Mouse (Mus musculus) gastrocnemius, postnatal 10 days (tissue): ENCODE results near the gene Hbb-bh2. TPM values are rescaled to one million over a fixed set of nuclear protein-coding genes. Genes with fewer than 3 reads are reported as not detected.
"Not testable (repeated sequence)": the region's sequence is repeated elsewhere in the genome, so short reads cannot be mapped to it uniquely, and the experiment has no call there.

Experiments used
- DNase-seq: peaks from one replicate; pipeline ENCODE4 v3.0.0; 2021; ENCODE audit warnings: mixed read lengths
- long read RNA-seq, 2 experiments: library from polyadenylated mRNA; stranded (forward); transcript quantifications; one replicate each; pipeline ENCODE4 v2.0.0; 2021
- total RNA-seq, 2 experiments: library from RNA; stranded (reverse); gene quantifications; 2 replicates each; pipeline ENCODE4 v1.2.3; 2021

Gene Hbb-bh2
- not detected for total RNA-seq
- long read RNA-seq, experiment 1: 0 reads
- long read RNA-seq, experiment 2: 0 reads

- DNase-seq: no peak
These were observed at the start of gene Hbb-bh2 for GRCm38 (mm10) chr7:103840268-103840667. Gene Hbb-bh2 (minus strand): TSS chr7:103840520.

DNA sequence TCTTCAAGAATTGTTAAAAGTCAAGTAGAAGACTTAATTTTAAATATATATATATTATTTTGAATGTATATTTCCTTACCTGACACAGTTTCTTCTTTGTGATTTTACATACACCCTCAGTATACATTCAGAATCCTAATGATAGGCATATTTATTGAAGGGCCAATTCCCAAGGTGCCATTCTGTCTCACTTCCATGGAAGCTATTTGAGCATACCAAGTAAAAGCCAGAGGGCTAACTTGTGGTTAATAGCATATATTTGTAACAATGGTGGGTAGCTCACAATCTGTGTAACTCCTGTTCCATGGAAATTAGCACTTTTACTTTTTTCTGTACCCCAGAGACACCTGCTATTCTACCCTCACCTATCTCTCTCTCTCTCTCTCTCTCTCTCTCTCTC lies 45.8 kb upstream of the Hbb-bh2 start, which contains the start of gene Olfr66:
Gene Olfr66 (minus strand): TSS at position 101 of the 400 bp plus-strand sequence.
- DNase-seq: no peak

DNA sequence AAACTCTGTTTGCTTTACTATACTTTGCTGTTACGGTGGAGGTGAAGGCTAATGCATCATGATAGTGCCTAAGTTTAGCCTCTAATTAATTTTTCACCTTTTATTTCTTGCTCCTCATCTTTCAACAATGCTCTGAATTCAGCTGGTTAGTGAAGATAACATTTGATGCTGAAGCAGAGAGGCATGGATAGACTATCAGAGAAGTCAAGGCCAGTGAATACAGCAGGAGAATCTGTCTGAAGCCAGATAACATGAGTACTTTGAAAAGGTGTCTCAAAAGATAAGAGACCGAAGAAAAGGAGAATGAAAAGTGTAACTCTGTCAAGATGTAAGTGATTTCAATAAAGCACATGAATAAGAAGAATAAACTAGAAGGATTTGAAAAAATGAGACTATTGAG lies 36.8 kb upstream of the Hbb-bh2 start:
- DNase-seq: no peak

GRCm38 (mm10) chr7:103874451-103874850 lies 34.1 kb upstream of the Hbb-bh2 start:
- DNase-seq: no peak

DNA sequence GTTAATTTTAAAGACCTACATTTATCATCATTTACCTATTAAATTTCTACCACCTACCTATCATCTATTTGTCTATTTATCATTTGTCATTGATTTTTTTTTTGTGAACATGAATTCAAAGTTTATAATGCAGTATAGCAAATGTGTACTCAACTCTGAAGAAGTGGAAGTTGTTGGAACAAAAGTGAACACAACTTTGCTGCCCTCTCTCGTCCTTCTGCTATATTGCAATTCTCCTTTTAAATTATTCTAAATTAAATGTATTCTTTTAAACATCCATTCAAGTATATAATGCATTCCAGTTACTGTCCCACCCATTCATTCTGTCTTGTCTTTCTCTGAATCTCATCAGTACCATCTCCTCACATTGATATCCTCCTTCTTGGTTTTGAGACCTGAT lies 32.7 kb upstream of the Hbb-bh2 start:
- DNase-seq: no peak

- no peak for DNase-seq
These were observed 30.3 kb upstream of the Hbb-bh2 start for GRCm38 (mm10) chr7:103870667-103871066.

- no peak for DNase-seq
These were observed 25.4 kb upstream of the Hbb-bh2 start for GRCm38 (mm10) chr7:103865716-103866115.

DNA sequence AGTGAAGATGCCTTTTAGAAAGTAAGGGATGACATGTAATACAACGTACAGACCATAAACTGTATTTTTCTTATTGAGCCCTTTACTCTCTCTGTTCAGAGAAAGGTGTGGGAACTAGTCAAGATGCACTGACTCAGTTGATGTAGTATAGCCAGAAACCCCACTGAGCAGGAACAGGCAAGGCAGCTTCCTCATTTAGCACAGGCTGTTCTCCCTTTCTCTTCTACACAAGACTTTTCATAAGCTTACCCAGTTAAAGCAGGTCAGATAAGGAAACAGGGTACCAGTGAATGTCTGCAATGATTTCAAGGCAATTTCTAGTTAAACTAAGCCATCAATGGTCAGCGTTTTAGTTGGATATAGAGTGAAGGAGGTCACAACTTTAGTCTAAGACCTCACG lies 21.2 kb upstream of the Hbb-bh2 start:
- no peak for DNase-seq

- no peak for DNase-seq
These were observed 20.5 kb upstream of the Hbb-bh2 start for GRCm38 (mm10) chr7:103860855-103861254.

- DNase-seq: no peak
These were observed 18.8 kb upstream of the Hbb-bh2 start for GRCm38 (mm10) chr7:103859076-103859475.

DNA sequence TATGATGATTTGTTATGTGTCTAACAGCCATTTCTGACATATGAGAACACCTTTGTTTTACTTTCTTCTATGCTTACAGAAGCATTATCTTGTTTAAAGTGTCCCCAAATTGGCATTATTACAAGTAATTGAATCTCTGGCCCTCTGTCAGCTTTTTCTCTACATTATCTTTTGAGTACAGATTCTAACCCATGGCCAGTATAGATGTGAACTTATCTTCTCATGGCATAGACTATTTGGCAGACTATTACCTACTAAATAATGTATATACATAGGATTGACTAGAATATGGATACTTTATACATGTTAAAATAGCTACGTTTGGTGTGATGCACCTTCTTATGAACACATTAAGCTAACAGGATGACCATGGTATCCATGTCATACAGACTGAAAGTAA lies 14.3 kb upstream of the Hbb-bh2 start:
- DNase-seq: no peak

GRCm38 (mm10) chr7:103853090-103853489 lies 12.8 kb upstream of the Hbb-bh2 start, which contains the start of gene Hbb-y:
Gene Hbb-y (minus strand): TSS chr7:103853216.
- DNase-seq: no peak

GRCm38 (mm10) chr7:103844525-103845325 lies 4.4 kb upstream of the Hbb-bh2 start:
- DNase-seq: no peak

- DNase-seq: no peak
These were observed 2.7 kb upstream of the Hbb-bh2 start, which contains the start of gene Hbb-bh1 for GRCm38 (mm10) chr7:103843034-103843433. Gene Hbb-bh1 (minus strand): TSS chr7:103843164.

DNA sequence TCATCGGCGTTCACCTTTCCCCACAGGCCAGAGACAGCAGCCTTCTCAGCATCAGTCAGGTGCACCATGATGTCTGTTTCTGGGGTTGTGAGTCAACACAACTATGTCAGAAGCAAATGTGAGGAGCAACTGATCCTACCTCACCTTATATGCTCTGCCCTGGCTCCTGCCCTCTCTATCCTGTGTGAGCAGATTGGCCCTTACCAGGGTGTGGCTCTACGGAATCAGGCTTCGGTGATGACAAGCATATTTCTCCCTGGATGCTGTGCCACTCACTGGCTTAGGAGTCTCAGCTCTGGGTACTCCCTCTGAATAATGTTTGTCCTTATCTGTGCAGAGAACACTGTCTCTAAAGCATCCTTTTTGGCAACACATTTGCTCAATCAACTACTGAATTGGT lies 12.5 kb downstream of the Hbb-bh2 start, which contains the start of gene Hbb-bs:
Gene Hbb-bs (minus strand): TSS at position 289 of the 400 bp plus-strand sequence.
- no peak for DNase-seq

GRCm38 (mm10) chr7:103827139-103827538 lies 13.2 kb downstream of the Hbb-bh2 start:
- not testable (repeated sequence) for DNase-seq

DNA sequence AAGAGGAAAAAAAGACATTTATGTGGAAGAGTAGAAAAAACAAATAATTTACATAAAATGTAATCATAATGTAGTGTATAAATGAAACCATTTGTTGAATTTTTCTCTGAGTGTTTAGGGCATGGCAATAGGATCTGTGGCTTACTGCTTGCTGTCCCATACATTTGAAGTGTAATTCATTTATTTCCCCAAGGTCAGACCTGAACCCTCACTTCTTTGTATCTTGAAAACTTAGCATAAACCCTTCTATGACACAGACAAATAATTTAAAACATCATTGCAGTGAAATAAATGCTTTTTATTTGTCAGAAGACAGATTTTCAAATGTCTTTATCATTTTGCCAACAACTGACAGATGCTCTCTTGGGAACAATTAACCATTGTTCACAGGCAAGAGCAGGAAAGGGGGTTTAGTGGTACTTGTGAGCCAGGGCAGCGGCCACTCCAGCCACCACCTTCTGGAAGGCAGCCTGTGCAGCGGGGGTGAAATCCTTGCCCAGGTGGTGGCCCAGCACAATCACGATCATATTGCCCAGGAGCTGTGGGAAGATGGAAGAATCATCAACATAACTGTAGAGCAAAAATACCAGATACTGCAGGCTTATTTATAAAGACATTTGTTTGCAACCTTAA lies 13.9 kb downstream of the Hbb-bh2 start:
- DNase-seq: no peak

GRCm38 (mm10) chr7:103825536-103826254 lies 14.6 kb downstream of the Hbb-bh2 start:
- no peak for DNase-seq

DNA sequence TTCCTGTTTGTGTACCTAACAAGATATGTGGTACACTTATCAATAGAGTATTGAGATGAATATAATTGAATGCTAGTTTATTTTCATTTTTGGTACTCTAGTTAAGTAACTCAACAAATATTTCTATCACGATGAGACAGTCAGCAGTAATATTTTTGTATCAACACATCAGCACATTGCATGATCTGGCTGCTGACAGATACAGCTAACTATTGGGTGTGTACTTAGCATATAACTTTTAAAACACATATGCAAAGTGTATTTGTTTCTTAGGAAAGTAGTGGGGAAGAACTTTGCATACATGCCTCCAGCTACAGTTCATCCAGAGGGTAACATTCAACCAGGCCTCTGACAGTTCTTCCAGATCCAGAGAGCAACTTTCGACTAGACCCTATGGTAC lies 15.7 kb downstream of the Hbb-bh2 start:
- no peak for DNase-seq

DNA sequence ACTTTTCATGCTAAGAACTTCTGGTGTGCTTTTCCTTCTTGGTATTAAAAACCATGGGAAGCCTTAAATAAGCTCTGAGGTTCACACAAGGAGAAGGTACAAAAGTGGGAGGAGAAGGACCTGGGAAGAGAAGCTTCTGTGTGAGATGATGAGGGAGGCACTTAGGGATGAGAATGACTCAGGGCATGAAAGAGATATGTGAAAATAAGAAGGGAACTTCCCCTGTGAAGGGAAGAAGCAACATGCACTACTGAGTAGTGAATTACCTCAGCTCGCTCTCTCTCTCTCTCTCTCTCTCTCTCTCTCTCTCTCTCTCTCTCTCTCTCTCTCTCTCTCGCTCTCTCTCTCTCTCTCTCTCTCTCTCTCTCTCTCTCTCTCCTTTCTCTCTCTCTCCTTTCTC lies 25.2 kb downstream of the Hbb-bh2 start:
- not testable (repeated sequence) for DNase-seq

- no peak for DNase-seq
These were observed 26.6 kb downstream of the Hbb-bh2 start, which contains the start of gene Hbb-bt for GRCm38 (mm10) chr7:103813766-103814165. Gene Hbb-bt (minus strand): TSS chr7:103813996.

GRCm38 (mm10) chr7:103813152-103813551 lies 27.2 kb downstream of the Hbb-bh2 start:
- DNase-seq: not testable (repeated sequence)

- DNase-seq: no peak
These were observed 28.1 kb downstream of the Hbb-bh2 start for GRCm38 (mm10) chr7:103812174-103812573.
